Mouse (Mus musculus): ENCODE results near the gene Gm11042.

- no peak for TF ChIP-seq CTCF (IDR thresholded peaks at IDR 0.05; ENCODE audit: low read depth)
- TF ChIP-seq EP300 (optimal IDR thresholded peaks at IDR 0.05) = no peak
Measured at GRCm38 (mm10) chr12:74359791-74360190, 43.6 kb upstream of the Gm11042 start.
